29 mouse cellular contexts compared by ENCODE assay signal in the genomic region with DNA sequence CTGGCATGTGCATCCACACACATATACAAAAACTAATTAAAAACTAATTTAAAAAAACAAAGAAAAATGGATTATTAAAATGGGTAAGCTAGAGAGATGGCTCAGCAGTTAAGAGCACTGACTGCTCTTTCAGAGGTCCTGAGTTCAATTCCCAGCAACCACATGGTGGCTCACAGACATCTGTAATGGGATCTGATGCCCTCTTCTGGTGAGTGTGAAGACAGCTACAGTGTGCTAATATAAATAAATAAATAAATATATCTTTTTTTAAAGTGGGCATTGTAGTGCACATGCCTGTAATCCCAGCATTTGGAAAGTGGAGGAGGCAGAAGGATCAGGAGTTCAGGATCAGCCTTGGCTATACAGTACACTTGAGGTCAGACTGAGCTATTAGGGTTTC. TPM values are rescaled to one million over a fixed set of nuclear protein-coding genes. Genes with fewer than 3 reads are reported as not detected.
DNase-seq lines count a peak whose midpoint lies in the region; ATAC-seq and TF ChIP-seq lines count a peak whose summit lies in the region.
"Had no signal": no experiment of that assay in that cellular context is flagged by ENCODE, and none has a peak within 500 bp of the region (broad histone marks: within the 10 kb centered on the region; RNA-seq: fewer than 3 reads in every experiment).

No protein-coding gene starts in this region.

- no peaks in the 10 kb centered on the region for H3K36me3 ChIP-seq in lung, postnatal 0 days (ENCODE audit: insufficient read depth, low read length)
- H3K36me3 ChIP-seq: embryonic facial prominence, embryonic 12.5 days; limb, embryonic 15.5 days; lung, embryonic 15.5 days; midbrain, embryonic 13.5 days; neural tube, embryonic 15.5 days had no signal

- H3K27me3 ChIP-seq in lung, postnatal 0 days (replicated peaks; ENCODE audit: insufficient read depth, low read length): no peaks in the 10 kb centered on the region
- H3K27me3 ChIP-seq: embryonic facial prominence, embryonic 12.5 days; forebrain, embryonic 13.5 days; limb, embryonic 15.5 days; lung, embryonic 15.5 days; midbrain, embryonic 13.5 days; neural tube, embryonic 15.5 days had no signal

- TF ChIP-seq EP300 in lung, postnatal 0 days (IDR thresholded peaks at IDR 0.05): no peak

- H3K4me2 ChIP-seq in lung, postnatal 0 days (replicated peaks; ENCODE audit: low read depth, low read length): no peak overlapping the region
- H3K4me2 ChIP-seq: embryonic facial prominence, embryonic 12.5 days; forebrain, embryonic 13.5 days; limb, embryonic 15.5 days; lung, embryonic 15.5 days; midbrain, embryonic 13.5 days; neural tube, embryonic 15.5 days had no signal

- H3K9me3 ChIP-seq in lung, postnatal 0 days (ENCODE audit: low read length): no peaks in the 10 kb centered on the region
- H3K9me3 ChIP-seq: embryonic facial prominence, embryonic 12.5 days; forebrain, embryonic 13.5 days; limb, embryonic 15.5 days; lung, embryonic 15.5 days; midbrain, embryonic 13.5 days; neural tube, embryonic 15.5 days had no signal

- H3K4me3 ChIP-seq in gastrocnemius, adult 2 months: no peak overlapping the region
- no peak overlapping the region for H3K4me3 ChIP-seq in lung, postnatal 0 days (ENCODE audit: low read depth, low read length)
- no peak overlapping the region for H3K4me3 ChIP-seq in lung, adult 2 months (replicated peaks; ENCODE audit: extremely low read depth, low read depth, low read length)
- no peak overlapping the region for H3K4me3 ChIP-seq in cortical plate, adult 2 months (ENCODE audit: insufficient read depth, low read length)
- H3K4me3 ChIP-seq: embryonic facial prominence, embryonic 12.5 days; erythroblast, embryonic 14.5 days; forebrain, embryonic 13.5 days; limb, embryonic 15.5 days; lung, embryonic 15.5 days; midbrain, embryonic 13.5 days; neural tube, embryonic 15.5 days had no signal

- H3K9ac ChIP-seq in lung, postnatal 0 days (replicated peaks; ENCODE audit: low read depth): no peak overlapping the region
- H3K9ac ChIP-seq: embryonic facial prominence, embryonic 12.5 days; forebrain, embryonic 13.5 days; limb, embryonic 15.5 days; lung, embryonic 15.5 days; midbrain, embryonic 13.5 days; neural tube, embryonic 15.5 days had no signal

- no peak for TF ChIP-seq POLR2A in lung, adult 2 months (IDR thresholded peaks at IDR 0.05; ENCODE audit: borderline replicate concordance, extremely low read depth, low read depth, low read length)
- TF ChIP-seq POLR2A in cortical plate, adult 2 months (IDR thresholded peaks at IDR 0.05; ENCODE audit: extremely low read depth, insufficient read depth, low read length): no peak

- TF ChIP-seq CTCF in gastrocnemius, adult 2 months (IDR thresholded peaks at IDR 0.05): peak; percentile 64
- peak; percentile 56 for TF ChIP-seq CTCF in lung, postnatal 0 days (IDR thresholded peaks at IDR 0.05)
- TF ChIP-seq CTCF in lung, adult 2 months (IDR thresholded peaks at IDR 0.05; ENCODE audit: insufficient read depth, low read length): no peak
- 0 out of 2 replicates have a peak, but pooled peaks have one; percentile 3 for TF ChIP-seq CTCF in cortical plate, adult 2 months (IDR thresholded peaks at IDR 0.05; ENCODE audit: extremely low read depth, insufficient read depth, low read length)

- no peak overlapping the region for H3K27ac ChIP-seq in gastrocnemius, adult 2 months
- no peak overlapping the region for H3K27ac ChIP-seq in lung, postnatal 0 days (ENCODE audit: low read length)
- no peak overlapping the region for H3K27ac ChIP-seq in cortical plate, adult 2 months (ENCODE audit: insufficient read depth, low read length)
- H3K27ac ChIP-seq: embryonic facial prominence, embryonic 12.5 days; forebrain, embryonic 13.5 days; limb, embryonic 15.5 days; lung, embryonic 15.5 days; midbrain, embryonic 13.5 days; neural tube, embryonic 15.5 days had no signal

- intact Hi-C loops in gastrocnemius, adult 2 months (cut with DNase I): no loop called here

- no peak for DNase-seq in gastrocnemius, adult 2 months
- DNase-seq in gastrocnemius, postnatal 4 days (ENCODE audit: low spot score in 2 of 2): no peak
- peak; percentile 36 for DNase-seq in kidney, adult 9 months
- DNase-seq in kidney, postnatal 25 days: no peak
- DNase-seq in lung, postnatal 0 days (ENCODE audit: low spot score): no peak
- DNase-seq in lung, adult 2 months: no peak
- no peak for DNase-seq in frontal cortex, postnatal 25 days (ENCODE audit: low spot score in 2 of 2)
- DNase-seq: adrenal gland, postnatal 10 days; cerebellum, adult 9-11 months; layer of hippocampus, postnatal 36 days; right cerebral cortex, postnatal 25 days; thymus, adult 18-20 months had no signal

- H3K4me1 ChIP-seq in lung, postnatal 0 days (ENCODE audit: insufficient read depth, low read depth, low read length): no peaks in the 10 kb centered on the region; the same call in 1 of the 2 replicates
- no peaks in the 10 kb centered on the region for H3K4me1 ChIP-seq in lung, adult 2 months (ENCODE audit: control insufficient read depth, insufficient read depth, low read length)
- H3K4me1 ChIP-seq in cortical plate, adult 2 months (ENCODE audit: control insufficient read depth, insufficient read depth, low read length): no peaks in the 10 kb centered on the region
- H3K4me1 ChIP-seq: neural tube, embryonic 15.5 days had no signal

- ATAC-seq in lung, postnatal 0 days: no peak
- ATAC-seq: activated CD4-positive, CD25-positive, alpha-beta regulatory T cell, adult 4 months; forebrain, embryonic 13.5 days; midbrain, embryonic 13.5 days had no signal

RNA-seq across cellular contexts. Expression of a gene that starts 2.8 kb away (rescaled TPM):
- total RNA-seq in gastrocnemius, adult 2 months (2021): 10 to 100 TPM; 25.8 to 35.1 TPM
- 10 to 100 TPM; 89.3 to 97.3 TPM for total RNA-seq in gastrocnemius, postnatal 4 days (2021)
- polyA plus RNA-seq in lung, postnatal 0 days (2015; fragmentation: Nextera tagmentation; extraction: Ambion mirVana): 38.2 and 42.9 TPM in 2 replicates
- 86.2 and 130 TPM in 2 replicates for polyA plus RNA-seq in lung, adult 2 months (2012; rRNA removed)
- 42.1 and 42.6 TPM in 2 replicates for polyA plus RNA-seq in cortical plate, adult 2 months (2012; rRNA removed)

RNA-seq across cellular contexts. Expression of a gene that starts 5.5 kb away (rescaled TPM):
- total RNA-seq in gastrocnemius, adult 2 months (2021): not detected
- total RNA-seq in gastrocnemius, postnatal 4 days (2021): under 1 TPM in 1 of 2 experiments, not detected in 1; 0.08 TPM
- polyA plus RNA-seq in lung, postnatal 0 days (2015; fragmentation: Nextera tagmentation; extraction: Ambion mirVana): 0.06 and 0.07 TPM in 2 replicates
- polyA plus RNA-seq in lung, adult 2 months (2012; rRNA removed): 0.05 TPM in 1 of 2 replicates, not detected in the other
- polyA plus RNA-seq in cortical plate, adult 2 months (2012; rRNA removed): not detected in 2 replicates
- total RNA-seq: hematopoietic stem cell, adult 5-6 weeks; layer of hippocampus, postnatal 36 days; left cerebral cortex, postnatal 36 days had no signal
- polyA plus RNA-seq: erythroblast, embryonic 14.5 days; gonadal fat pad, adult 2 months; spleen, adult 2 months had no signal

RNA-seq across cellular contexts. Expression of a gene that starts 17.2 kb away (rescaled TPM):
- total RNA-seq in gastrocnemius, adult 2 months (2021): 10 to 100 TPM; 10.7 to 16.4 TPM
- total RNA-seq in gastrocnemius, postnatal 4 days (2021): 10 to 100 TPM; 32.2 to 49.9 TPM
- 94.3 and 102 TPM in 2 replicates for polyA plus RNA-seq in lung, postnatal 0 days (2015; fragmentation: Nextera tagmentation; extraction: Ambion mirVana)
- 40.4 and 51.7 TPM in 2 replicates for polyA plus RNA-seq in lung, adult 2 months (2012; rRNA removed)
- 50.4 and 53.7 TPM in 2 replicates for polyA plus RNA-seq in cortical plate, adult 2 months (2012; rRNA removed)

RNA-seq across cellular contexts. Expression of a gene that starts 24.5 kb away (rescaled TPM):
- 1 to 10 TPM; 1.1 to 1.9 TPM for total RNA-seq in gastrocnemius, adult 2 months (2021)
- under 1 TPM; 0.08 to 0.76 TPM for total RNA-seq in gastrocnemius, postnatal 4 days (2021)
- polyA plus RNA-seq in lung, postnatal 0 days (2015; fragmentation: Nextera tagmentation; extraction: Ambion mirVana): not detected in 2 replicates
- polyA plus RNA-seq in lung, adult 2 months (2012; rRNA removed): not detected in 2 replicates
- polyA plus RNA-seq in cortical plate, adult 2 months (2012; rRNA removed): not detected in 2 replicates
- total RNA-seq: adrenal gland, postnatal 10 days; hematopoietic stem cell, adult 5-6 weeks; megakaryocyte, adult 5-6 weeks had no signal
- polyA plus RNA-seq: activated CD4-positive, CD25-positive, alpha-beta regulatory T cell, adult 4 months; embryonic facial prominence, embryonic 12.5 days; erythroblast, embryonic 14.5 days; forebrain, embryonic 13.5 days; gonadal fat pad, adult 2 months; heart, embryonic 14.5 days; kidney, embryonic 14.5 days; limb, embryonic 15.5 days; lung, embryonic 15.5 days; midbrain, embryonic 13.5 days; neural tube, embryonic 15.5 days; spleen, adult 2 months; stomach, embryonic 14.5 days had no signal

RNA-seq across cellular contexts. Expression of a gene that starts 24.8 kb away (rescaled TPM):
- 1 to 10 TPM; 6.8 to 7.9 TPM for total RNA-seq in gastrocnemius, adult 2 months (2021)
- 10 to 100 TPM; 17.8 to 19.3 TPM for total RNA-seq in gastrocnemius, postnatal 4 days (2021)
- polyA plus RNA-seq in lung, postnatal 0 days (2015; fragmentation: Nextera tagmentation; extraction: Ambion mirVana): 21.0 and 22.6 TPM in 2 replicates
- polyA plus RNA-seq in lung, adult 2 months (2012; rRNA removed): 6.9 and 8.9 TPM in 2 replicates
- 26.8 and 28.2 TPM in 2 replicates for polyA plus RNA-seq in cortical plate, adult 2 months (2012; rRNA removed)
